Mouse (Mus musculus) erythroblast, embryonic 14.5 days (primary cell): Measurements from ENCODE around the gene Lamtor5. TPM values are rescaled to one million over a fixed set of nuclear protein-coding genes. Genes with fewer than 3 reads are reported as not detected.

ENCODE experiments used
- H3K27me3 ChIP-seq: 2 replicates; pipeline ENCODE4 v1.6.1; 2012; ENCODE audit warnings: inconsistent platforms; ENCODE audit not compliant: control insufficient read depth
- H3K36me3 ChIP-seq: 2 replicates; pipeline ENCODE4 v1.6.1; 2012; ENCODE audit warnings: mild to moderate bottlenecking, inconsistent platforms; ENCODE audit not compliant: control insufficient read depth
- H3K4me1 ChIP-seq: 2 replicates; pipeline ENCODE4 v1.6.1; 2012; ENCODE audit warnings: inconsistent platforms; ENCODE audit not compliant: control insufficient read depth
- H3K4me3 ChIP-seq: replicated peaks from 2 replicates; pipeline ENCODE3; 2012; ENCODE audit warnings: moderate library complexity, mild to moderate bottlenecking, inconsistent platforms
- H3K9me3 ChIP-seq: 2 replicates; pipeline ENCODE4 v1.6.1; 2012; ENCODE audit warnings: low read length, inconsistent platforms, mixed read lengths; ENCODE audit not compliant: control insufficient read depth
- GATA1 ChIP-seq: IDR thresholded peaks from 2 replicates; pipeline ENCODE4 v1.6.1; 2012; ENCODE audit warnings: low read length, inconsistent platforms, mixed read lengths
- TAL1 ChIP-seq: IDR thresholded peaks from 3 replicates; pipeline ENCODE4 v1.6.1; 2012; ENCODE audit warnings: low read length, inconsistent platforms, mixed read lengths
- polyA plus RNA-seq: library from polyadenylated mRNA; stranded (reverse); fragments of >175 nt; gene quantifications from 2 replicates; pipeline ENCODE4 v1.2.3, GENCODE M21; 2012

The Lamtor5 gene
- polyA plus RNA-seq: 2.6 and 3.5 TPM in 2 replicates

GRCm38 (mm10) chr3:107278479-107279269 lies at the start of gene Lamtor5:
Gene Lamtor5 (plus strand): TSS chr3:107278858.
- Histone ChIP-seq H3K36me3 (peaks cover 25% of the 10 kb centered on the region), H3K4me1 (peaks cover 20% of the 10 kb centered on the region), H3K9me3 (no peaks in the 10 kb centered on the region), H3K27me3 (peaks cover 7% of the 10 kb centered on the region; the same call in 1 of the 2 replicates), H3K4me3 (peak within 1 kb of the TSS; percentile 72)
- no peak for TF ChIP-seq GATA1
- no peak for TF ChIP-seq TAL1

- Histone ChIP-seq H3K9me3 (peaks cover 2% of the 10 kb centered on the region), H3K27me3 (no peaks in the 10 kb centered on the region), H3K4me1 (no peaks in the 10 kb centered on the region), H3K4me3 (no peak overlapping the region), H3K36me3 (no peaks in the 10 kb centered on the region)
- TF ChIP-seq GATA1 (no peak), TAL1 (no peak)
These were observed 49.4 kb upstream of the Lamtor5 start for GRCm38 (mm10) chr3:107229221-107229620.

- TF ChIP-seq GATA1: no peak
- TF ChIP-seq TAL1: no peak
- Histone ChIP-seq H3K36me3 (no peaks in the 10 kb centered on the region), H3K4me3 (no peak overlapping the region), H3K4me1 (no peaks in the 10 kb centered on the region), H3K9me3 (no peaks in the 10 kb centered on the region), H3K27me3 (no peaks in the 10 kb centered on the region)
These were observed 48.8 kb upstream of the Lamtor5 start for GRCm38 (mm10) chr3:107229822-107230221.

- H3K36me3 ChIP-seq: no peaks in the 10 kb centered on the region
- H3K4me3 ChIP-seq: no peak within 1 kb of the TSS
- no peaks in the 10 kb centered on the region for H3K4me1 ChIP-seq
- no peaks in the 10 kb centered on the region for H3K9me3 ChIP-seq
- H3K27me3 ChIP-seq: no peaks in the 10 kb centered on the region
- no peak for TF ChIP-seq TAL1
- no peak for TF ChIP-seq GATA1
These were observed 48.1 kb upstream of the Lamtor5 start, which contains the start of gene A630076J17Rik for GRCm38 (mm10) chr3:107230527-107230926. Gene A630076J17Rik (plus strand): TSS chr3:107230614.

- Histone ChIP-seq H3K36me3 (no peaks in the 10 kb centered on the region), H3K27me3 (no peaks in the 10 kb centered on the region), H3K9me3 (no peaks in the 10 kb centered on the region), H3K4me1 (no peaks in the 10 kb centered on the region), H3K4me3 (no peak overlapping the region)
- TF ChIP-seq TAL1 (no peak), GATA1 (no peak)
These were observed 47.5 kb upstream of the Lamtor5 start for GRCm38 (mm10) chr3:107231202-107231601.

GRCm38 (mm10) chr3:107233351-107233813 lies 45.3 kb upstream of the Lamtor5 start:
- no peaks in the 10 kb centered on the region for H3K27me3 ChIP-seq
- H3K9me3 ChIP-seq: no peaks in the 10 kb centered on the region
- H3K4me3 ChIP-seq: no peak overlapping the region
- TF ChIP-seq GATA1 (no peak), TAL1 (no peak)
- H3K4me1 ChIP-seq: no peaks in the 10 kb centered on the region
- no peaks in the 10 kb centered on the region for H3K36me3 ChIP-seq

- Histone ChIP-seq H3K4me3 (no peak overlapping the region), H3K27me3 (no peaks in the 10 kb centered on the region), H3K9me3 (no peaks in the 10 kb centered on the region), H3K36me3 (no peaks in the 10 kb centered on the region), H3K4me1 (no peaks in the 10 kb centered on the region)
- TF ChIP-seq TAL1: no peak
- TF ChIP-seq GATA1: no peak
These were observed 44.7 kb upstream of the Lamtor5 start for GRCm38 (mm10) chr3:107233945-107234344.

GRCm38 (mm10) chr3:107238051-107238450 lies 40.6 kb upstream of the Lamtor5 start:
- no peak for TF ChIP-seq TAL1
- Histone ChIP-seq H3K36me3 (no peaks in the 10 kb centered on the region), H3K27me3 (no peaks in the 10 kb centered on the region), H3K4me3 (no peak overlapping the region), H3K9me3 (no peaks in the 10 kb centered on the region), H3K4me1 (no peaks in the 10 kb centered on the region)

- TF ChIP-seq TAL1 (no peak), GATA1 (no peak)
- H3K4me1 ChIP-seq: no peaks in the 10 kb centered on the region
These were observed 40.1 kb upstream of the Lamtor5 start for GRCm38 (mm10) chr3:107238471-107238980.

More at GRCm38 (mm10) chr3:107238471-107238980, 40.1 kb upstream of the Lamtor5 start:
- Histone ChIP-seq H3K36me3 (no peaks in the 10 kb centered on the region), H3K4me3 (no peak overlapping the region), H3K9me3 (no peaks in the 10 kb centered on the region), H3K27me3 (no peaks in the 10 kb centered on the region)
